Mouse (Mus musculus): ENCODE data around the gene Clec10a. TPM values are rescaled to one million over a fixed set of nuclear protein-coding genes. Genes with fewer than 3 reads are reported as not detected.
A peak's percentile ranks its signal among the peaks of the same experiment; 100 is the strongest.

Clec10a gene
- polyA plus RNA-seq, 2 experiments, result 0.25 to 0.76 TPM

DNA sequence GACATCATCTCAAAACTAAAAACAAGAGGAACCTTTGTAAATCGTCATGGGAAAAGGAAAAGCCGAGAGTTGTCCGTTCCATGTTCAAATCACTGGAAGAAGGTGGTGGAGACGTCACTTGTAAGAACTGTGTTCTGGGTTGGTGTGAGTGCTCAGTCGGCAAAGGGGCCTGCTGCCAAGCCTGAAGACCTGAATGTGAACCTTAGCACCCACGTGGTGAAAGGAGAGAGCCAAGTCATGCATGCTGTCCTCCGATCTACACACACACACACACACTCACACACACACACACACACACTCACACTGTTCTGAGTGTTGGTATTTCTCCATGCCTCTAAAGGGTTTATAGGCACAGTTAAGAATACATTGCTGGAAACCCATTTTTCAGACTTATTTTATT lies 15.2 kb downstream of the Clec10a start:
- Histone ChIP-seq H3K36me3 (replicated peaks; ENCODE audit: control insufficient read depth, insufficient read depth, low read depth) (no peaks in the 10 kb centered on the region), H3K9me3 (ENCODE audit: control insufficient read depth, low read length) (no peaks in the 10 kb centered on the region), H3K4me1 (replicated peaks; ENCODE audit: control insufficient read depth in 2 of 2, insufficient read depth in 2 of 2, low read length in 1 of 2) (no peaks in the 10 kb centered on the region), H3K4me2 (ENCODE audit: low read depth) (no peak overlapping the region), H3K4me3 (ENCODE audit: insufficient read depth in 1 of 2, low read depth in 2 of 2, low read length in 2 of 2) (no peak overlapping the region), H3K27ac (no peak overlapping the region), H3K9ac (replicated peaks) (no peak overlapping the region), H3K27me3 (ENCODE audit: control insufficient read depth, insufficient read depth, low read length) (no peaks in the 10 kb centered on the region)
- WGBS (ENCODE audit: insufficient replicate concordance), result 63% methylated on average over 7 of the region's 7 CpGs
- ATAC-seq (ENCODE audit: insufficient read depth) (no peak), DNase-seq (ENCODE audit: low read depth in 3 of 3, low spot score in 3 of 3) (no peak)
- TF ChIP-seq CTCF (IDR thresholded peaks at IDR 0.05; ENCODE audit: low read depth), result no peak
- TF ChIP-seq EP300 (IDR thresholded peaks at IDR 0.05; ENCODE audit: low read depth), result no peak

DNA sequence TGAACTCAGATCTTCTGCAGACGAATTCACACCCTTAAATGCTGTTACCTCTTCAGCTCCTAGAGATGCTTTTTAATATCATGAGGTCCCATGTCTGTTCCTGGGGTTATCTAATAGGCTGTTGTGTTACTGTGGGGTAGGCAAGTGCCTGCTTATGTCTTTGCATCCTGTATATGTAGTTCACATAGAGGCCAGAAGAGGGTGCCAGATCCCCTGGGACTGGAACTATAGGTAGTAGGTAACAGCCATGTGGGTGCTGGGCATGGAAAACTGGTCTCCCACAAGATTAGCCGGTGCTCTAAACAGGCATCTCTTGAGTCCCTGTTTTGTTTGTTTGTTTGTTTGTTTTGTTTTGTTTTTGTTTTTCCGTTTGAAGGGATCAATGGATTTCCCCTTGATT lies 15.8 kb downstream of the Clec10a start:
- Histone ChIP-seq H3K4me3 (ENCODE audit: insufficient read depth in 1 of 2, low read depth in 2 of 2, low read length in 2 of 2) (no peak overlapping the region), H3K9me3 (ENCODE audit: control insufficient read depth, low read length) (no peaks in the 10 kb centered on the region), H3K27ac (no peak overlapping the region), H3K9ac (replicated peaks) (no peak overlapping the region), H3K4me1 (replicated peaks; ENCODE audit: control insufficient read depth in 2 of 2, insufficient read depth in 2 of 2, low read length in 1 of 2) (no peaks in the 10 kb centered on the region), H3K4me2 (ENCODE audit: low read depth) (no peak overlapping the region), H3K27me3 (ENCODE audit: control insufficient read depth, insufficient read depth, low read length) (no peaks in the 10 kb centered on the region), H3K36me3 (replicated peaks; ENCODE audit: control insufficient read depth, insufficient read depth, low read depth) (no peaks in the 10 kb centered on the region)
- peak in 2 of 3 experiments; percentile 19 to 30 for DNase-seq (ENCODE audit: low read depth in 3 of 3, low spot score in 3 of 3)
- TF ChIP-seq EP300 (IDR thresholded peaks at IDR 0.05; ENCODE audit: low read depth), result no peak
- TF ChIP-seq CTCF (IDR thresholded peaks at IDR 0.05; ENCODE audit: low read depth), result peak; percentile 68
- 31% methylated on average over 3 of the region's 3 CpGs for WGBS (ENCODE audit: insufficient replicate concordance)
- no peak for ATAC-seq (ENCODE audit: insufficient read depth)

DNA sequence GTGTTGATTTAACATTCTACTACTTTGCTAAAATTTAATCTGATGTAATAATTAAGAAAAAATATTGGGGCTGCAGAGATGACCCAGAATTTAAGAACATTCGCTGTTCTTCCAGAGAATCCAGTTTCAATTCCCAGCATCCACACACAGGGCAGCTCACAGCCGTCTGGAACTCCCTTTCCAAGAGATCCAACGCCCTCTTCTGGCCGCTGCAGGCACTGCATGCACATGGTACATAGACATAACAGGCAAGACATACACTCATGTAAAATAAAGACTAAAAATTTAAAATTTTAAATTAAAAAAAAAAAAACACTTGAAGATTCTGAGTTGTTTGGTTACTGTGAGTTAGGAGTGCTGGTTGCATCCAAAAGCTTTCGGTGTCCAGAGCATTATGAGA lies 16.3 kb downstream of the Clec10a start:
- Histone ChIP-seq H3K4me2 (ENCODE audit: low read depth) (no peak overlapping the region), H3K9me3 (ENCODE audit: control insufficient read depth, low read length) (no peaks in the 10 kb centered on the region), H3K4me1 (replicated peaks; ENCODE audit: control insufficient read depth in 2 of 2, insufficient read depth in 2 of 2, low read length in 1 of 2) (no peaks in the 10 kb centered on the region), H3K36me3 (replicated peaks; ENCODE audit: control insufficient read depth, insufficient read depth, low read depth) (no peaks in the 10 kb centered on the region), H3K27ac (no peak overlapping the region), H3K4me3 (ENCODE audit: insufficient read depth in 1 of 2, low read depth in 2 of 2, low read length in 2 of 2) (no peak overlapping the region), H3K27me3 (ENCODE audit: control insufficient read depth, insufficient read depth, low read length) (no peaks in the 10 kb centered on the region), H3K9ac (replicated peaks) (no peak overlapping the region)
- TF ChIP-seq EP300 (IDR thresholded peaks at IDR 0.05; ENCODE audit: low read depth) (no peak), CTCF (IDR thresholded peaks at IDR 0.05; ENCODE audit: low read depth) (peak; percentile 52)
- no peak for ATAC-seq (ENCODE audit: insufficient read depth)
- 42% methylated on average over 5 of the region's 5 CpGs for WGBS (ENCODE audit: insufficient replicate concordance)
- DNase-seq (ENCODE audit: low read depth in 3 of 3, low spot score in 3 of 3), result no peak

DNA sequence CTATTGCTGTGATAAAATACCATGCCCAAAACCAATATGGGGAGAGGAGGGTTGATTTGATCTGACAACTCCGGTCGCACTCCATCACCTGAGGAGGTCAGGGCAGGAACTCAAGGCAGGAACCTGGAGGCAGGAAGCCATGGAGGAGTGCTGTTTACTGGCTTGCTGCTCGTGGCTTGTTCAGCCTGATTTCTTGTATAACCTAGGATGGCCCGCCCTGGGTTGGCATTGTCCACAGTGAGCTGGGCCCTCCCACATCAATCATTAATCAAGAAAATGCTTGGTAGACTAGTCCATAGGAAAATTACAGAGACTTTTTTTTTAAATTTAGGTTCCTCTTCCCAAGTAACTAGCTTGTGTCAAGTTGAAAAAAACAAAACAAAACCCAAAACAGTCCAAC lies 18.5 kb downstream of the Clec10a start:
- H3K4me1 ChIP-seq (replicated peaks; ENCODE audit: control insufficient read depth in 2 of 2, insufficient read depth in 2 of 2, low read length in 1 of 2), result no peaks in the 10 kb centered on the region
- no peak overlapping the region for H3K4me3 ChIP-seq (ENCODE audit: insufficient read depth in 1 of 2, low read depth in 2 of 2, low read length in 2 of 2)
- H3K9me3 ChIP-seq (ENCODE audit: control insufficient read depth, low read length), result no peaks in the 10 kb centered on the region
- H3K27ac ChIP-seq, result no peak overlapping the region
- DNase-seq (ENCODE audit: low read depth in 3 of 3, low spot score in 3 of 3), result no peak
- H3K4me2 ChIP-seq (ENCODE audit: low read depth), result no peak overlapping the region
- H3K36me3 ChIP-seq (replicated peaks; ENCODE audit: control insufficient read depth, insufficient read depth, low read depth), result no peaks in the 10 kb centered on the region
- TF ChIP-seq CTCF (IDR thresholded peaks at IDR 0.05; ENCODE audit: low read depth) (no peak), EP300 (IDR thresholded peaks at IDR 0.05; ENCODE audit: low read depth) (no peak)
- 57% methylated on average over 4 of the region's 4 CpGs for WGBS (ENCODE audit: insufficient replicate concordance)
- no peak overlapping the region for H3K9ac ChIP-seq (replicated peaks)
- ATAC-seq (ENCODE audit: insufficient read depth), result no peak
- no peaks in the 10 kb centered on the region for H3K27me3 ChIP-seq (ENCODE audit: control insufficient read depth, insufficient read depth, low read length)

GRCm38 (mm10) chr11:70177647-70178046 lies 21.6 kb downstream of the Clec10a start:
- 60% methylated on average over 8 of the region's 8 CpGs for WGBS (ENCODE audit: insufficient replicate concordance)
- H3K36me3 ChIP-seq (replicated peaks; ENCODE audit: control insufficient read depth, insufficient read depth, low read depth), result no peaks in the 10 kb centered on the region
- ATAC-seq (ENCODE audit: insufficient read depth), result no peak
- no peak for DNase-seq (ENCODE audit: low read depth in 3 of 3, low spot score in 3 of 3)
- H3K9ac ChIP-seq (replicated peaks), result no peak overlapping the region
- no peak overlapping the region for H3K4me2 ChIP-seq (ENCODE audit: low read depth)
- H3K4me3 ChIP-seq (ENCODE audit: insufficient read depth in 1 of 2, low read depth in 2 of 2, low read length in 2 of 2), result no peak overlapping the region
- no peaks in the 10 kb centered on the region for H3K4me1 ChIP-seq (replicated peaks; ENCODE audit: control insufficient read depth in 2 of 2, insufficient read depth in 2 of 2, low read length in 1 of 2)
- H3K27me3 ChIP-seq (ENCODE audit: control insufficient read depth, insufficient read depth, low read length), result no peaks in the 10 kb centered on the region
- no peak overlapping the region for H3K27ac ChIP-seq
- TF ChIP-seq CTCF (IDR thresholded peaks at IDR 0.05; ENCODE audit: low read depth), result peak; percentile 65
- no peak for TF ChIP-seq EP300 (IDR thresholded peaks at IDR 0.05; ENCODE audit: low read depth)
- H3K9me3 ChIP-seq (ENCODE audit: control insufficient read depth, low read length), result no peaks in the 10 kb centered on the region

All from liver, embryonic 14.5 days (tissue).